Mouse (Mus musculus) kidney, adult 18-20 months (tissue): Measurements from ENCODE around the gene Msantd3.

Experiments used
- DNase-seq: peaks from one replicate; pipeline ENCODE4 v3.0.0; 2021

Gene Msantd3

GRCm38 (mm10) chr4:48559652-48560051 lies 19.9 kb downstream of the Msantd3 start:
- DNase-seq: no peak

- no peak for DNase-seq
Observed at GRCm38 (mm10) chr4:48561824-48562223, 22.1 kb downstream of the Msantd3 start.

DNA sequence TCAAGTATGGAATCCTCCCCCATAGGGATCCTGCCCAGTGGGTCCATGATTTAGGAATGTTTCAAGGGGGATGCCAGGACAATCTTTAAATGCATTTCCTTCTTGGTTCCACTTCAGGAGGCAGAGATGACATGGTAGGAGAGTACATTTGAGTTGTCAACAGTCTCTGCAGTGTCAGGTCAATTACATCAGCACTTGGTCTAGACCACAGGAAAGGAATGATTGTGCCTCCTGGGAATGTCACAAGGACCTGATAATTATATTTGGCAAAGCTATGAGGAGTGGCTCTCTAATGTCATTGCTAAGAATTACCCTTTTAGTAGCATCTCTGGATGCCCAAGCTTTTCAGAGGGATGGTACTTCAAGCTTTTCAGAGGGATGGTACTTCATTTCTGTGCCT lies 25.2 kb downstream of the Msantd3 start:
- DNase-seq: no peak

DNA sequence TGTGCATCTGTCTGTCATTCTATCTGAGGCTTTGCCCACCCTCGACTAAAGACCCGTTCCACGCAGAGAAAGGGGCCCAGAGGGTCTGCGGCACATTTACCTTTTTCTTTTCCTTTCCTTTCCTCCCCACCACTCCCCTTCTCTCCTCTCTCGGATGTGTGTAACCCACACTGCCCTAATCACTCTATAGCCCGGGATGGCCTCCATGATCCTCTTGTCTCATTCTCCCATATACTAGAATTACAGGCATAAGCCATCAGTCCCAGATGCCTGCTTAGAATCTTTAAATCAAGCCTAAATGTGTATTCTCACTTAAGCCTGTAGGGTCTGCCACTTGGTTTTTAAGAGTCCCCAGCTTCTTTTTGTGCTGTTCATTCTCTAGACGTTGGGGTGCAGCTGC lies 36.6 kb downstream of the Msantd3 start:
- no peak for DNase-seq

- DNase-seq: no peak
Observed at GRCm38 (mm10) chr4:48577831-48578230, 38.1 kb downstream of the Msantd3 start.

- no peak for DNase-seq
Observed at GRCm38 (mm10) chr4:48578399-48578798, 38.7 kb downstream of the Msantd3 start.

- no peak for DNase-seq
Observed at GRCm38 (mm10) chr4:48579475-48580110, 39.9 kb downstream of the Msantd3 start.

DNA sequence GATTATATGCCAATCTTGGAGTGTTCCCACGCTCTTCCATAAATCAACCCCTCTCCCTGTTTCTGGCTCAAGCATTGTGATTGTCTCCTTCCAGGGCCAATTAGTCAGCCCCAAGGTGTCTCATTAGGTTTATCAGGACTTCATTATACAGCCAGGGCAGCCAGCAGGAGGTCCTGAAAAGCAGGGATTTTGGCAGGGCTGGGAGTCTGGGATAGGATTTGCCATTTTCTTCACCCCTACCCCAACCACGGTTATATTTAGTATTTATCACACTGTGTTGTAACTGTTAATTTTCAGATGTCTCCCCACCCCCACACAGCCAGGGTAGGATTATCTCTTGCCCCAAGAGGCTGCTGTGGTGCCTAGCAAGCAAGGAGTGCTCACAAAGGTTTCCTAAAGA lies 41.5 kb downstream of the Msantd3 start:
- DNase-seq: no peak

- DNase-seq: no peak
Observed at GRCm38 (mm10) chr4:48581993-48582392, 42.3 kb downstream of the Msantd3 start.

DNA sequence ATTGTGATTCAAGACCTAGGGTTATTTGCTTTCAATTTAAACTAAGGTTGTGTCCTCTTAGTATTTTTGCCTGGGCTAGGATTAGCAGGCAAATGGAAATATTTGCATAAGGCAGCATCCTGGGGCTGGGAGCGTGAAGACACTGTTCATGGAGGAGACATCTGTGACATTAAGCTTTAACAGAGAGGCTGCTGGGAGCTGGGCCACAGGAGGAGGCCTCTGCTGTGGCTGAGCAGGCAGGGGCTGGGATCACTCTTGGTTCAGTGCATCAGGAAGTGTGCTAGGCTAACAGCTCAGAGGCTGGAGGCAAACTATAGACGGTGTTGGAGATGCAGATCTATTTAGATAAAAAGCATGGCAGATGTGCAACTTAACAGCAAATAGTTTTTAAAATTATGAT lies 43.2 kb downstream of the Msantd3 start:
- DNase-seq: no peak

DNA sequence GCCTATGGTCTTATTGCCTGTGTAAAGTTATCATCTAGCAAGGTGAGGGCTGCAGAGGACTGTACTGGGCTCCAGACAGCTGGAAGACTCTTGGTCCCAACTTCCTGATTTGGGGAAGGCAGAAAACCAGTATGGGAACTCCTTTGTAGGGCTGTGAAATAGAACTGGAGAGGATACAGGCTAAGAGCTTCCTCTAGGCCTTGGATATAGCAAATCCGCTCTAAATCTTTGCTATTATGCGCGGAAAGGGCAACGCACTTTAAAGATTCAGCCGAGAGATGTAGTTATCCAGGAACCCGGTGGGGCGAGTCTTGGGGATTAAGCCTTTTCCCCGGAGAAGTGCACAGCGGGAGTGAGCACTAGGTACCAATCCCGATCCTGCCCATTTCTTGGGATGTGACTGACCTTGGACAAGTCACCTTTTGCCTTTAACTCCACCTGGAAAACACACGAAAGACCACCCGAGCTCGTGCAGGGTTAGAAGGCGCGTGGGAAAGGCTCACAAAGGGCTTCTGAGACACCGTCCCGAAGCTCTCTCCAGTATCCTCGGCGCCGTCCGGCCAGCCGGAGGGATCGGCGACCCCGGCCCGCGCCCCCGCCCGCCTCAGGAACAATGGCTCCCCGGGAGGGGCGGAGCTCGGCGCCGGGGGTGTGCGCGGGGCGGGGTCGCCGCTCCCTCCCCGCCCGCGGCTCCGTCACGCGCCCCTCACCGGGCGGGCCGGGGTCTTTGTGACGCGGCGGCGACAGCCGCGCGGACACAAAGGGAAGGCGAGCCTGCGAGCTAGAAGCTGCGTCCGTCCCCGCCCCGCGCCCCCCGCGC lies 44.9 kb downstream of the Msantd3 start, which contains the start of gene Tmeff1:
Gene Tmeff1 (plus strand): TSS at position 754 of the 820 bp plus-strand sequence.
- DNase-seq: peak; percentile 9

GRCm38 (mm10) chr4:48585241-48586098 lies 45.7 kb downstream of the Msantd3 start:
- peak; percentile 46 for DNase-seq

DNA sequence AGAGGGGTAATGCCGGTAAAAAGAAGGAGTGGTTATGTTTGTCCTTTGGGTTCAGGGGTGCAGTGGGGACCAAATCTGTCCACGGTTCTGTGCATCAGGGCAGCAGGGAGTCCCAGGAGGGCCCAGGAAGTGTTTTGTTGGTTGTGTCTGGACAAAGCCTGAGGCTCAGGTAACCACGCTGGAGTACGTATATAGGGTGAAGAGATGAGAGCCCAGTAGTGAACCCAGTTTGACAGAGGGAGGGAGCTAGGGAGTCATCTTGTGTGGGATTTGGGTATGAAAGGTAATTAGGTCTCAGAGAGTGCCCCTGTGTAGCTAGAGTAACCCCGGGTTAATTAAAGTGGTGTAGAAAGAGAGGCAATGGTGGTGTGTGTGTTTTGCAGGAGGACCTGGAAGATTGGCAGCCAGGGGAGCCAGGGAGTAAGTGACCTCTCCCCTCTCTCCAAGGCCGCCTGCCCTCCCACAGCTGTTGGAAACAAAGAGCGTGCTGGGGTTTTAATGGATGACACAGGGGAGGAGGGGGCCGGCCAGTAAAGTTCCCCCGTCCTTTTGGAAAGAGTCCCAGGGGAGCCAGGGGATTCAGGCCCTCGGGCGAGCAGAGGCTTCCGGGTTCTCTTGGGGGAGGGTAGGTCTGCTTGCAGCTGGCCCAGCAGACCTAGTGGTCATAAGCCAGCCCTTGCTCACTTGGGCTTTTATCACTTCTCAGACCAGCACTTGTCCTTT lies 46.5 kb downstream of the Msantd3 start:
- DNase-seq: peak; percentile 2

GRCm38 (mm10) chr4:48587526-48587925 lies 47.8 kb downstream of the Msantd3 start:
- no peak for DNase-seq

DNA sequence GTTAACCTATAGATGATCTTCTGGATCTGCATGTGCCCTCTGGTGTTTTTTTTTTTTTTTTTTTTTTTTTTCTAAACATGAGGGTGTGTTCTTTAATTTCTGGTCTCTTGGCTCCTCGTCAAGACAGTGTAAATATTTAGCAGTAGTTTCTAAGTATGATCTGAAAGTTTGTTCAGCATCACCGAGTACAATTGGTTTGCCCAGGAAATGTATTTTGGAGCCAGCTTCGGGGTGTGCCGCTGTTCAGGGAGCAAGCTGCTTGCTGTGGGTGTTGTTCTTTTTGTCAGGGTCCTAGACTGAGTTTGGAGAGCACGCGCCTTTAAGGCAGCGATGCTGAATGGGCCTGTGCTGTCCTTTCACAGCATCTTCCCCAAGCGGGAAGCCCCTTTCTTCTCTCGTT lies 48.8 kb downstream of the Msantd3 start:
- DNase-seq: no peak

DNA sequence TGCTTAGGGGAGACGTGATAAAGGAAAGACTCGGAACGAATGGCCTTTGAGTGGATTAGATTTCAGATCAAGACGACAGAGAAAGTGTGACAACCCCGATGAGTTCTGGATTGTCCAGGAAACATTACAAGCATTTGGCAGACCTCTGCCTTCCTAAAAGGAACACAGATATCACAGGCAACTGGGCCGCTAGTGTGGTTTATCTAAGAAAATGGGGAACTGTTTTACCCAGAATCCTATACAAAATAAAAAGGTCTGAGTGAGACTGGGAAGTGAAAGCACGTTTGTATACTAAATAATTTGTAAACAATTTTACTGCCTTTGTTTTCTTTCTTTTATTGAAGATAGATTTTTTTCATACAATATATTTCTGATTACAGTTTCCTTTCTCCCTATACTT lies 51.1 kb downstream of the Msantd3 start:
- DNase-seq: no peak

DNA sequence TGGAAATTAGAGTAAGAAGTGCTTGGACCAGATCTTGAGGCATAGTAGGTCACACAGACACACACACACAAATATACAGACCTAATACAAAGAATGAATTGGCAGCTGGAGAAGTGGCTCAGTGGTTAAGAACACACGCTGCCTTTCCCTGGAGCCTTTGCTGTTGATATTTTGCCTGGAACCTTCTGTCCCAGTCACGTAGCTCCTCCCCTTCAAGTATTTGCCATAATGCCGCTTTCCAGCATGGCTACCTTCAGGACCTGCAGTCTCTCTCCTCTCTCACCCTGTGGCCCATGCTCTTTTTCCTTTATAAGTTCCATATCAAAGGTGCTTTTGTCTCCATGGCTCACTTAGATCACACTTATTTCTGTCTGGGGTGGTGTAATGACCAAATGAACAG lies 51.7 kb downstream of the Msantd3 start:
- DNase-seq: no peak

DNA sequence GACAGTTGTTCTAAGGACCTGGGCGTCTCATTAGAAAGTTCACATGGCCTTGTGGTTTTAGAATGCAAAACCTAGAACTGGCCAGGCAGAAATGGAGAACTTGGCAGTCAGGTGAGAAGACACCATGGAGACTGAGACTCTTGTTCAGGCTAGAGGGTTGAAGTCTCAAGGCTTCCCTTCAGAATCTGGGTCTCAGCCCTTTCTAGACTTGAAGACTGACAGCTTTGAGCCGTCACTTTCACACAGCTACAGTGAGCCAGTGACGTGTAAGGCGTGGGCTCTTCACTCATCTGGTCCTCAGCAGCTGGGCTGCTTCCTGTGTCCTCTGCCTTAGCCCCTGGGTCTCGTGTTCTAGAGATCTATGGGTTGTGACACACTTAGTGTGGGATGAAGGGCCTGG lies 52.6 kb downstream of the Msantd3 start:
- no peak for DNase-seq

- no peak for DNase-seq
Observed at GRCm38 (mm10) chr4:48592844-48593243, 53.1 kb downstream of the Msantd3 start.

GRCm38 (mm10) chr4:48596111-48596510 lies 56.4 kb downstream of the Msantd3 start:
- no peak for DNase-seq

GRCm38 (mm10) chr4:48605650-48606049 lies 65.9 kb downstream of the Msantd3 start:
- DNase-seq: no peak

DNA sequence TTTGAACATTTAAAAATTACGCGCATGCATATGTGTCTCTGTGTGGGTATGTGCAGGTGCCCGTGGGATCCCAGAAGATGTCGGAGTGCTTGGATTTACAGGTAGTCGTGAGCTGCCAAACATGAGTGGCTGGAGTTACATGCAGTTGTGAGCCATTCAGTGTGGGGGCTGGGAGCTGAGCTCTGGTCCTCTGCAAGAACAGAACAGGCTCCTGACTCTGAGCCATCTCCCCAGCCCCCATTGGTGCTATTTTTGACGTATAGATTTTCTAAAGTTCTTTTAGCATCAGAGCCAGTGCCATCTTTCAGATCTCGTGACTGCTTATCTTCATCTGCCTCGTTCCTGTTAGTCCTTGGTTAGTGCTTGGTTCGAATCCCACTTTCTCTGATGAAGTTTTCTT lies 69.8 kb downstream of the Msantd3 start:
- no peak for DNase-seq

DNA sequence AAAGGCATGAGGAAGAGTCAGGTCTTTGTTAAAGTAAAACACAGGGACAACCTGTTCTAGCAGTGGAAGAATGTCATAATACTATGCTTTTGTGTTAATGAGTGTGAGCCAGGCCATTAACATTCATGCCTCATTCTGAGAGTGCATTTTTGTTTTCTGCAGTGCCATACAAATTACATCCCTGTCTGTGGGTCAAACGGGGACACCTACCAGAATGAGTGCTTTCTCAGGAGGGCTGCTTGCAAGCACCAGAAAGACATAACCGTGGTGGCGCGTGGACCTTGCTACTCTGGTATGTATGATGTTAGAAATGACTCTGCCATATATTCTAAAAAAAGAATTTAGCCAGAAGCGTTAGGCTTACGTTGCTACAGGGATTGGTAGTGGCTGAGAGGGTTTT lies 70.5 kb downstream of the Msantd3 start:
- no peak for DNase-seq
